Mouse (Mus musculus) cerebellum, adult 2 months (tissue): ENCODE measurements at regions not wholly inside any gene's neighbourhood (a gene's known extent, or its start where the extent isn't known, plus 50 kb on each side); places are given as distances from the start of the nearest gene placed in this dataset.
A peak's percentile ranks its signal among the peaks of the same experiment; 100 is the strongest.

Experiments used
- DNase-seq, 2 experiments: peaks; one replicate each; pipeline ENCODE4 v3.0.0; 2021
- H3K27ac ChIP-seq: fragments of 200-500 bp; 2 replicates; pipeline ENCODE4 v1.5.1; 2012; ENCODE audit warnings: low read length, control low read depth, inconsistent platforms; ENCODE audit not compliant: insufficient read depth
- H3K27me3 ChIP-seq: fragments of 200-500 bp; 2 replicates; pipeline ENCODE4 v1.6.1; 2012; ENCODE audit warnings: inconsistent platforms, mild to moderate bottlenecking, low read length, moderate library complexity; ENCODE audit not compliant: control insufficient read depth, insufficient read depth
- H3K4me1 ChIP-seq: fragments of 200-500 bp; 2 replicates; pipeline ENCODE4 v1.6.1; 2011; ENCODE audit warnings: low read length; ENCODE audit not compliant: control insufficient read depth, insufficient read depth
- H3K4me3 ChIP-seq: fragments of 200-500 bp; replicated peaks from 2 replicates; pipeline ENCODE3; 2011; ENCODE audit warnings: mild to moderate bottlenecking, low read depth, low read length, control low read depth; ENCODE audit not compliant: insufficient read depth
- CTCF ChIP-seq: fragments of 200-500 bp; IDR thresholded peaks from 2 replicates; pipeline ENCODE4 v1.5.1; 2011; ENCODE audit warnings: low read depth, mild to moderate bottlenecking, control low read depth, low read length, moderate library complexity, borderline replicate concordance; ENCODE audit not compliant: insufficient read depth
- POLR2A ChIP-seq: fragments of 200-500 bp; IDR thresholded peaks from 2 replicates; pipeline ENCODE4 v1.6.1; 2011; ENCODE audit warnings: low read length, control low read depth, borderline replicate concordance; ENCODE audit not compliant: insufficient read depth
- WGBS: fragments of 180-500 bp; shearing (Covaris S2); methylation state at CpG from one replicate; pipeline ENCODE4 v1.1.7; 2018; 5-methylcytosine and 5-hydroxymethylcytosine counted together

DNA sequence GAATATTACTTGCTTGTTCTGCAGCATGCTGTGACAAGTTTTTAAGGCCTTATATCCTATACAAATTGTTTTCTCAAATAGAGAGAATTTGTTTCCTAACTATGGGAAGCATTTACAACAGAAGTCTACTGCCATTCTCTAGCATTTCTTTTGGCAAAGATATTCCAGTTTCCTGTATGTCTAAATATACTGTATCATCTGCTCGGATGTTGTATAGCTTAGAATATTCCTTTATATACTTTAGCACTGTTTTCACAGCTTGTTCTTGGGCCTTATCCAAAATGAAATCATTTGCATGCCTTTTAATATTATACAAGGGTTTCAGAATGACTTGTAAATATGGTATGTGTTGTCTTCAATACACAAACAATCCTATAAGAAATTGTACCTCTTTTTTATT lies 92.1 kb upstream of the Ins2 start:
- no peak overlapping the region for H3K27ac ChIP-seq
- no peak overlapping the region for H3K4me3 ChIP-seq
- WGBS, result 59% methylated on average over 1 of the region's 1 CpGs
- no peak for TF ChIP-seq POLR2A
- no peak for TF ChIP-seq CTCF
- no peak for DNase-seq
- H3K27me3 ChIP-seq, result no peaks in the 10 kb centered on the region
- no peaks in the 10 kb centered on the region for H3K4me1 ChIP-seq

DNA sequence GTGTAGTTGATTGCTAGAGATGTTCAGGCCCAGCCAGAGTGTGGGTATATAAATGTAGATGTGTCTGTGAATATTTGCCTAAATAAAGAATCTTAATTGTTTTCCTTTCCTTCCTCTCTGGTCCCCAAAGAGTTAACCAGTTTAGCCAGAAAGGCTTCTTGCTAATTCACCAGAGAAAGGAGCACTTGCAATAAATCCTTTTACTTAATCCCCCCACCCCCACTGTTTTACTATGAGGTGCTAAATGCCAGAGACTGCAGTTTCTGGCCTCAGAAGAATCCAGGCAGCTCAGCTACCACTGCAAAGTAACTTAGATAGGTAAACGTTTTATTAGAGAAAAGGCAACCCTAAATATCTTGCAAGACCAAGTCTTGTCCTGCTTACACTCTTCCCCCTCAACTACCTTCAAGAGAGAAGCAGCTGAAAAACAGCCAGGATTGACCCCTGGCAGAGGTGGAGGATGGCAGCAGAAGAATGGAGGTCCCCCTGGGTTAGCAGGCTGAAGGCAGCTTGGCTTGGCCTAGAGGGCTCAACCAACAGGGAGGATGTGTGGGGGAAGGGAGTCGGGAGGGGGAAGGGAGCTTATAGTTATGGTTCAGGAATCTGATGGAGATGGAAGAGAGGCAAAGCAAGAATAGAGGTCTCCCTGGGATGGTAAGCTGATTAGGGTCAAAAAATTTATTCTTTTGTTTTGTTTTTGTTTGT lies 87.9 kb upstream of the Ins2 start:
- DNase-seq, result no peak

DNA sequence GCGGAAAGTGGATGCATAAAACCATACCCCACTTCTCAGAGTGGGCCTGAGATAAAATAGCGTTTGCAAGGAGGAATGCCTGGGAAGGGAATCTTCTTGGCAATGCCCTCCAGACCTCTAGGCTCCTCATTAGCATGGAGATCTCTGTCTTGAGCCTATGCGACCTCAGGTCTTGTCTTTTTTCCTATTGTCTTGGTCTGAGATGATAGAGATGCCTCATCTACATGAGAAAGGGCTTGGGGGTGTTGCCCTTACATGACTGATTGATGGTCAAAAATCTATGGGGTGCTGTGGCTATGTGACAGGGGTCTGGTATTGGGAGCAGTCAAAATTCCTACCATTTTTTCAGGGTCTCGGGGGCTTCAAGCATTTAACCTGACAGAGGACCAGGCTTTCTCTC lies 67.5 kb upstream of the Ins2 start:
- DNase-seq, result no peak
- no peak for TF ChIP-seq CTCF
- no peak for TF ChIP-seq POLR2A
- Histone ChIP-seq H3K4me3 (no peak overlapping the region), H3K4me1 (no peaks in the 10 kb centered on the region), H3K27me3 (no peaks in the 10 kb centered on the region), H3K27ac (no peak overlapping the region)
- WGBS, result 65% methylated on average over 4 of the region's 4 CpGs

More for the DNA sequence above, 87.9 kb upstream of the Ins2 start:
- Histone ChIP-seq H3K27ac (no peak overlapping the region), H3K4me3 (no peak overlapping the region), H3K27me3 (no peaks in the 10 kb centered on the region), H3K4me1 (no peaks in the 10 kb centered on the region)
- WGBS, result 32% methylated on average over 2 of the region's 2 CpGs
- TF ChIP-seq POLR2A (no peak), CTCF (no peak)

DNA sequence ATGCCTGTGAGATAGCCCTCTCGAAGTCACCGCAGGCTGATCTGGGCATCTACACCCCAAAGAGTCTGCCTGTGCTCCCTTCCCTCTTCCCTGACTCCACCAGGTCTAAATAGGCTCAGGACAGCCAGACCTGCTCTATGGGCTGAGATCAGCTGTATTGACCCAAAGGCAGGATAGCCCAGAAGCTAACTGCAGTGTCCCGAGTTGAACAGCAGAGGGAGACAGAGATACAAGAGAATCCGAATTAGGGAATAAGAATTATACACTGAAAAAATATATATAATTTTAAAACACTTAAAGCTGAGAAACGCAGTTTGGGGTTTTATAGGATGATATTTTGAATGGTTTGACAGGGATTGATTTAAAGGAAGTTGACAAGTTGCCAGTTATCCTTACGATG lies 56.2 kb upstream of the Ins2 start:
- TF ChIP-seq POLR2A (no peak), CTCF (peak; percentile 62)
- H3K4me3 ChIP-seq, result no peak overlapping the region

DNA sequence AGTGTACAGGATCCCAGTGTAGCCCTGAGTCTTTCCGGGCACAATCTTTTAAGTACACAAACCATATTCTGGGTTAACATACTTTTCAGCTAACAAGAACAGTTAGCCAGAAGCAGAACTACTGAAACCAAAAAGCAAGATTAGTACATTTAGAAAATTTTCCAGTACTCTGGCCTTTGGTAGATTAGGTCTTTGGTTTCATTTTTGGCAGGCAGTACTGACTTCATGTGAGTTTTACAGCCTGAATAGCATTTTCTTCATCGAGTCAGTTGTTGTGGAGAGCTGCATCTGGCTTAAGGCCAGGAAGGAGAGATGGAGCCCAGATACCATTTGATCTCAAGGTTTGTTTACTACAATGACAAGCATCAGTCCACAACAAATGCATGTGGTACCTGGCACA lies 51.3 kb upstream of the Ins2 start:
- Histone ChIP-seq H3K27ac (no peak overlapping the region), H3K27me3 (no peaks in the 10 kb centered on the region), H3K4me3 (no peak overlapping the region), H3K4me1 (no peaks in the 10 kb centered on the region)
- WGBS, result 44% methylated on average over 2 of the region's 2 CpGs
- TF ChIP-seq CTCF (no peak), POLR2A (no peak)
- DNase-seq, result no peak

More for the DNA sequence above, 56.2 kb upstream of the Ins2 start:
- Histone ChIP-seq H3K27ac (no peak overlapping the region), H3K27me3 (no peaks in the 10 kb centered on the region), H3K4me1 (no peaks in the 10 kb centered on the region)
- WGBS, result 38% methylated on average over 6 of the region's 6 CpGs
- DNase-seq, result peak; percentile 10 to 36
